Mouse (Mus musculus) intestine, embryonic 16.5 days (tissue): ENCODE measurements around the gene Pcbd2. TPM values are rescaled to one million over a fixed set of nuclear protein-coding genes. Genes with fewer than 3 reads are reported as not detected.
"Not testable (repeated sequence)": the region's sequence is repeated elsewhere in the genome, so short reads cannot be mapped to it uniquely, and the experiment has no call there.

Experiments
- ATAC-seq: fragments of 200-750 bp; cut with Nextera tagmentation; 2 replicates; pipeline ENCODE4 v1.8.0; 2017; ENCODE audit warnings: moderate TSS enrichment, moderate library complexity
- H3K27ac ChIP-seq: fragments of 300-500 bp; sonication (generic); 2 replicates; pipeline ENCODE4 v1.5.1; 2014; ENCODE audit warnings: mild to moderate bottlenecking, low read length
- H3K27me3 ChIP-seq: fragments of 300-500 bp; sonication (generic); replicated peaks from 2 replicates; pipeline ENCODE4 v1.6.1; 2014; ENCODE audit warnings: low read length, control low read depth, mixed read lengths; ENCODE audit not compliant: control insufficient read depth, insufficient read depth
- H3K36me3 ChIP-seq: fragments of 300-500 bp; sonication (generic); 2 replicates; pipeline ENCODE4 v1.6.1; 2014; ENCODE audit warnings: low read length, control low read depth; ENCODE audit not compliant: control insufficient read depth, insufficient read depth
- H3K4me1 ChIP-seq: fragments of 300-500 bp; sonication (generic); 2 replicates; pipeline ENCODE4 v1.6.1; 2014; ENCODE audit warnings: low read length, control low read depth, mixed read lengths; ENCODE audit not compliant: control insufficient read depth, insufficient read depth
- H3K4me2 ChIP-seq: fragments of 300-500 bp; sonication (generic); 2 replicates; pipeline ENCODE4 v1.6.1; 2014; ENCODE audit warnings: low read depth, low read length, control low read depth
- H3K4me3 ChIP-seq: fragments of 300-500 bp; sonication (generic); 2 replicates; pipeline ENCODE4 v1.5.1; 2014; ENCODE audit warnings: mild to moderate bottlenecking, low read length
- H3K9ac ChIP-seq: fragments of 300-500 bp; sonication (generic); 2 replicates; pipeline ENCODE4 v1.6.1; 2014; ENCODE audit warnings: low read depth, low read length
- H3K9me3 ChIP-seq: fragments of 300-500 bp; sonication (generic); 2 replicates; pipeline ENCODE4 v1.6.1; 2016; ENCODE audit warnings: low read length, control low read depth; ENCODE audit not compliant: control insufficient read depth
- WGBS: fragments of 180-500 bp; shearing (Covaris S2); extraction: QIAGEN DNeasy Blood & Tissue Kit; methylation state at CpG from one replicate; pipeline ENCODE4 v1.1.7; 2014; 5-methylcytosine and 5-hydroxymethylcytosine counted together
- polyA plus RNA-seq: library from polyadenylated mRNA; unstranded; fragments of >200 nt; fragmentation: Nextera tagmentation; extraction: Ambion mirVana; gene quantifications from 2 replicates; pipeline ENCODE4 v1.2.1, GENCODE M21; 2015

The Pcbd2 gene
- 71.9 and 72.3 TPM in 2 replicates for polyA plus RNA-seq

DNA sequence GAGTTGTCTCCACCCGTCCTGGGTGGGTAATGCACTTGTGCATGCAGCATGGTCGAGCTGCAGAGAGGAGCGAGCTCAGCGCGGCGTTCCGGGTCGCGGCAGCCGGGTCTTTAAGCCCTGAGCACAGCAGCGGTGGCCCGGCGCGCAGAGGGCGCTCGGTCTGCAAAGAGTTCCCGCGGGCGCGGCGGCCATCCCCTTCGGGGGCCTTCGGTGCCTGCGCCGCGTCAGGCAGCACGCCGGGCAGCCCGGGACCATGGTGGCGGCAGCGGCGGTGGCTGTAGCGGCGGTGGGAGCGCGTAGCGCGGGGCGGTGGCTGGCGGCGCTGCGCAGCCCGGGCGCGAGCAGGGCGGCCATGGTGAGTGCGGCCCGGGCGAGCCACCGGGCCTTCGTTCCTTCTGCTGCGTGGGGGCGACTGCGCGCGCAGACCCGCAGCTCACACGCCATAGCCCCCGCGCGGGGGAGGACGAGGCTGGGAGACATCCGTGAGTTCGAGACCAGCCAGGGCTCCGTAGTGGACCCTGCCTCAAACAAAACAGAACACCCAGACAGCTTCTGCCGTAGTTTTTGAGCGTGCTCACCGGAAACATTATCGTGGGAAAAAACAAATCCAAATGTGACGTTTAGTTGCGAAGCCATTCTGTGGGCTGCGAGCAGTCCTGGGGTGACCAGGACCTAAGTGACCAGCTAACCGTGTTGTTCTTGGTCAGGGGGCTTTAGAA lies at the start of gene Pcbd2:
TSS of gene Pcbd2 (plus strand) at position 249 of the 719 bp plus-strand sequence.
- Histone ChIP-seq H3K9me3 (no peaks in the 10 kb centered on the region), H3K9ac (peak within 1 kb of the TSS; percentile 84), H3K27me3 (no peaks in the 10 kb centered on the region), H3K4me2 (peak within 1 kb of the TSS; percentile 69), H3K4me3 (peak within 1 kb of the TSS; percentile 68), H3K36me3 (no peaks in the 10 kb centered on the region), H3K4me1 (no peaks in the 10 kb centered on the region), H3K27ac (peak within 1 kb of the TSS; percentile 99)
- WGBS: under 1% methylated on average over 73 of the region's 73 CpGs
- peak; percentile 93 for ATAC-seq

GRCm38 (mm10) chr13:55682201-55682600 lies 45.0 kb upstream of the Pcbd2 start:
- Histone ChIP-seq H3K36me3 (peaks cover 7% of the 10 kb centered on the region; the same call in 1 of the 2 replicates), H3K4me3 (no peak overlapping the region), H3K9me3 (no peaks in the 10 kb centered on the region), H3K9ac (no peak overlapping the region), H3K4me1 (no peaks in the 10 kb centered on the region), H3K27ac (no peak overlapping the region), H3K27me3 (no peaks in the 10 kb centered on the region), H3K4me2 (no peak overlapping the region)
- ATAC-seq: no peak
- whole genome bisulfite sequencing: 82% methylated on average over 9 of the region's 9 CpGs

DNA sequence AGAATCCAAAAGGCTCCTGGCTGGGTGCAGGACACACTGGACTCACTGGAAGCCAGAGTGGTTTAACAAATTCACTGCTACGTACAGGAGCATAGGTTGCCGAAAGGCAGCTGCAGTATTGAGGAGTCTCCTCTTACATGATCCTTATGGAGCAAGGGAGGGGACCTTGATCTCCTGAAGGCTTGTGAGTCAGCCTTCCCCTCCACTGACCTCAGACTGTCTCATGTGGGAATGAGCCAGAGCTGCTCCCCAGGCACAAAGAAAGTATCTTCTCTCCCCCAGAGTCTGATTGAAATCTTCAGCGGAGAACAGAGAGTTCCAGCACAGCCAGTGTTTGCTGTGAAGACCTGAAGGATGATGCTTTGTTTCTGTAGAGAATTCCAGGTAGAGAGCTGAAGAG lies 43.6 kb upstream of the Pcbd2 start:
- H3K4me1 ChIP-seq: no peaks in the 10 kb centered on the region
- H3K9ac ChIP-seq: no peak overlapping the region
- 94% methylated on average over 3 of the region's 3 CpGs for WGBS
- no peaks in the 10 kb centered on the region for H3K27me3 ChIP-seq
- no peak overlapping the region for H3K4me2 ChIP-seq
- no peaks in the 10 kb centered on the region for H3K9me3 ChIP-seq
- H3K36me3 ChIP-seq: no peaks in the 10 kb centered on the region
- H3K27ac ChIP-seq: no peak overlapping the region
- no peak overlapping the region for H3K4me3 ChIP-seq
- no peak for ATAC-seq

- H3K4me1 ChIP-seq: no peaks in the 10 kb centered on the region
- 79% methylated on average over 9 of the region's 9 CpGs for WGBS
- H3K4me3 ChIP-seq: no peak overlapping the region
- H3K4me2 ChIP-seq: no peak overlapping the region
- H3K27me3 ChIP-seq: no peaks in the 10 kb centered on the region
- H3K9me3 ChIP-seq: no peaks in the 10 kb centered on the region
- H3K27ac ChIP-seq: no peak overlapping the region
- no peak for ATAC-seq
- no peak overlapping the region for H3K9ac ChIP-seq
- no peaks in the 10 kb centered on the region for H3K36me3 ChIP-seq
These were observed 41.0 kb upstream of the Pcbd2 start for GRCm38 (mm10) chr13:55686107-55686633.

DNA sequence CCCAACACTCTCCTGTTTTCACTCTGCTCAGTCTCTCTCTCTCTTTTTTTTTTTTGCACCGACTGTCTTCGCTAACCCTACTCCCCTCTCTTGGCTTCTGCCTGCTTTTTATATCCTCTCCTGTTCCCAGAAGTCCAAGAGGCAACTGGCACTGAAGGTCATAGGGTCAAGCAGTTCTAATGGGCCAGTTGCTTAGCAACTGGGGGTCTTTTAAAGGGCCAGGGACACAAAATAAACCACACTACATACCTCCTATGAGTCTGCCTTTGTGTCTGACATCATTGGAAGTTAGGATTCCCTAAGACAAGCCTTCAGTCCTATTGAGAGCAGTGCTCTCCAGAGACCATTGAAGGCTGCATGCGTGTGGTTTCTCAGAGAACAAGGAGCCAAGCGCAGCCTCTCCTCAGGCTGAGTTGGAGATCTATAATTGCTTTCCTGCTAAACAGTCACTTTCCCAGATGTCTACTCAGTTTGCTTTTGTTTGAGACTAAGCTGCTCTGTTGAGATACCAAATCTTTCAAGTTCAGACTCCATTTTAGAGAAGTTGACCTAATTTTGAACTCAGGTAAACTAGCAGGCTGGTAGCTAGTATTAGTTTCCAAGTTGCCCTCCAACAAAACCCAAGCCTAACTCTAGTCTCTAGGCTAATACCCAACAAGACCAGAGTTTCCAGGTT lies 39.1 kb upstream of the Pcbd2 start:
- 32% methylated on average over 4 of the region's 4 CpGs for WGBS
- Histone ChIP-seq H3K9ac (no peak overlapping the region), H3K27me3 (no peaks in the 10 kb centered on the region), H3K4me1 (no peaks in the 10 kb centered on the region), H3K9me3 (no peaks in the 10 kb centered on the region), H3K4me2 (no peak overlapping the region), H3K4me3 (no peak overlapping the region), H3K36me3 (no peaks in the 10 kb centered on the region), H3K27ac (no peak overlapping the region)
- no peak for ATAC-seq

GRCm38 (mm10) chr13:55692535-55693242 lies 34.5 kb upstream of the Pcbd2 start, which contains the start of gene B230219D22Rik:
B230219D22Rik (plus strand) TSS chr13:55693124.
- H3K27ac ChIP-seq: peak within 1 kb of the TSS; percentile 98
- no peaks in the 10 kb centered on the region for H3K36me3 ChIP-seq
- H3K4me2 ChIP-seq: peak within 1 kb of the TSS; percentile 56
- no peaks in the 10 kb centered on the region for H3K27me3 ChIP-seq
- peaks cover 15% of the 10 kb centered on the region for H3K4me1 ChIP-seq
- H3K9me3 ChIP-seq: no peaks in the 10 kb centered on the region
- peak within 1 kb of the TSS; percentile 100 for H3K9ac ChIP-seq
- peak; percentile 99 for ATAC-seq
- peak within 1 kb of the TSS; percentile 99 for H3K4me3 ChIP-seq
- 1% methylated on average over 51 of the region's 51 CpGs for WGBS

DNA sequence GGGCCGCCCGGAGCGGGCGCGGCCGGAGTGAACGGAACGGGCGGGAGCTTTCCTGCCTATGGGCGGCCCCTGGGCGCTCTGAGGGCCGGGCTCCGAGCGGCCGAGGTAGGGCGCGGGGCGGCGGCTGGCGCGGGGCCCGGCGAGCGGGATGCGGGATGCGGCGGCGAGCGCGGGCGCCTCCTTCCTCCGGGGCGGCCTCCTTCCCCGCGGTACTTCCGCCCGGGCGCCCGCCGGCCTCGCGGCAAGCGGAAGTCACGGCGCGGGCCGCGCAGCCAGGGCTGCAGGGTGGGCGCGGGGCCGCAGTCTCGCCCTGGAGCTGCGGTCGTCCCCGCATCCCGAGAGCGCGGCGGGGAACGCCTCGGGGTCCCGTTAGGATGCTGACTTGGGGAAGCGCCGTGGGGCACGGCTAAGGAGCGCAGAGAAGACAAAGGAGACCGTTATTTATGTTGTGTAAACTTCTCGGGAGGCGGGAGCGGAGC lies 33.9 kb upstream of the Pcbd2 start:
- Histone ChIP-seq H3K9ac (peak overlapping the region; percentile 100), H3K4me3 (peak overlapping the region; percentile 99), H3K9me3 (no peaks in the 10 kb centered on the region), H3K4me2 (peak overlapping the region; percentile 55), H3K27ac (peak overlapping the region; percentile 98), H3K27me3 (no peaks in the 10 kb centered on the region), H3K4me1 (peaks cover 15% of the 10 kb centered on the region), H3K36me3 (no peaks in the 10 kb centered on the region)
- WGBS: under 1% methylated on average over 55 of the region's 70 CpGs
- ATAC-seq: peak; percentile 80

DNA sequence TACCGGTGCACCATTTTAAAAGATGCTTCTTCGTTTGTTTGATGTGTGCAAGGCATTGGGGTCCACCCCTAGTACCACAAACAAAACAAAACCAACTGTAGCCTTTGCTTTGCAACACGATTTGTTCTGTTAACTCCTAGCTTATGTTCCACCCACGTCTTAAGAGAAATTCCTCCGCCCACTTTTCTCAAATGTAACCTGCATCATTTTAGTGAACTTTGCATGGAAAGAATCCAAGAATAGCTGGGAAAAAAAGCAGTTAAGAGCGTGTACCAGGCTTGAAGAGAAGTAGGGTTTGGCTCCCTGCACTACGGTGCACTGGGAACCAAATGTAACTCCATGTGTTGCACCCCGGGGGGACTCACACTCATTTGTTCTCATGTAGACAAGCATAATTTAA lies 33.1 kb upstream of the Pcbd2 start:
- Histone ChIP-seq H3K4me1 (peaks cover 15% of the 10 kb centered on the region), H3K27me3 (no peaks in the 10 kb centered on the region), H3K27ac (no peak overlapping the region), H3K4me2 (peak overlapping the region; percentile 55), H3K36me3 (no peaks in the 10 kb centered on the region; the same call in 1 of the 2 replicates), H3K4me3 (peak overlapping the region; percentile 99), H3K9ac (peak overlapping the region; percentile 100), H3K9me3 (no peaks in the 10 kb centered on the region)
- WGBS: 11% methylated on average over 8 of the region's 8 CpGs
- ATAC-seq: no peak

DNA sequence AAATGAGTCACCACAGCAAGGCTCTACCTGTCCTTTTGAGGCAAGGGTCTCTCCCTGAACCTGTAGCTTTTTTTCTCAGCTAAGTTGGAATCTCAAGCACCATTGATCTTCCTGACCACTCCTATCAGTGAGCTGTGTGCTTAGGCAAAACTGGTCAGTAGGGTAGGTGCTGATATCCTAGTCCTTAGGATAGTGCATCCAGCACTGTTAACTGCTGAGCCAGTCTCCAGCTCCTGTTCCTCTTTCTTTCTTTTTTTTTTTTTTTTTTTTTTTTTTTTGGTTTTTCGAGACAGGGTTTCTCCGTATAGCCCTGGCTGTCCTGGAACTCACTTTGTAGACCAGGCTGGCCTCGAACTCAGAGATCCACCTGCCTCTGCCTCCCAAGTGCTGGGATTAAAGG lies 31.2 kb upstream of the Pcbd2 start:
- H3K36me3 ChIP-seq, H3K9me3 ChIP-seq, H3K4me2 ChIP-seq, ATAC-seq, H3K27ac ChIP-seq, H3K9ac ChIP-seq, H3K4me3 ChIP-seq, H3K27me3 ChIP-seq: not testable (repeated sequence)
- WGBS: 80% methylated on average over 1 of the region's 3 CpGs
- H3K4me1 ChIP-seq: peaks cover 15% of the 10 kb centered on the region
